Mouse (Mus musculus) kidney, adult 2 months (tissue): ENCODE results near the gene Tmbim1. TPM values are rescaled to one million over a fixed set of nuclear protein-coding genes. Genes with fewer than 3 reads are reported as not detected.
"Not testable (repeated sequence)": the region's sequence is repeated elsewhere in the genome, so short reads cannot be mapped to it uniquely, and the experiment has no call there.

Experiments used
- DNase-seq: peaks from one replicate; pipeline ENCODE4 v3.0.0; 2021
- H3K27ac ChIP-seq: fragments of 200-500 bp; 2 replicates; pipeline ENCODE4 v1.5.1; 2012; ENCODE audit warnings: low read depth, low read length, control low read depth, inconsistent platforms; ENCODE audit not compliant: insufficient read depth
- H3K27me3 ChIP-seq: fragments of 200-500 bp; replicated peaks from 2 replicates; pipeline ENCODE4 v1.6.1; 2012; ENCODE audit warnings: mild to moderate bottlenecking, moderate library complexity, low read length, inconsistent platforms; ENCODE audit not compliant: control insufficient read depth, insufficient read depth
- H3K36me3 ChIP-seq: fragments of 200-500 bp; 2 replicates; pipeline ENCODE4 v1.6.1; 2012; ENCODE audit warnings: mild to moderate bottlenecking, moderate library complexity, low read length, inconsistent platforms; ENCODE audit not compliant: control insufficient read depth, insufficient read depth
- H3K4me1 ChIP-seq: fragments of 200-500 bp; 2 replicates; pipeline ENCODE4 v1.6.1; 2011; ENCODE audit warnings: low read length; ENCODE audit not compliant: control insufficient read depth, insufficient read depth
- H3K4me3 ChIP-seq: fragments of 200-500 bp; 2 replicates; pipeline ENCODE4 v1.5.1; 2011; ENCODE audit warnings: mild to moderate bottlenecking, low read depth, low read length, control low read depth; ENCODE audit not compliant: insufficient read depth
- CTCF ChIP-seq: fragments of 200-500 bp; conservative IDR thresholded peaks from 2 replicates; pipeline ENCODE4 v1.5.1; 2011; ENCODE audit warnings: low read depth, mild to moderate bottlenecking, control low read depth, low read length, moderate library complexity, mixed read lengths; ENCODE audit not compliant: insufficient read depth, insufficient read length
- POLR2A ChIP-seq: fragments of 200-500 bp; IDR thresholded peaks from one replicate; pipeline ENCODE4 v1.6.1; 2011; ENCODE audit warnings: low read depth, low read length, control low read depth
- whole genome bisulfite sequencing: fragments of 180-500 bp; shearing (Covaris S2); methylation state at CpG from one replicate; pipeline ENCODE4 v1.1.7; 2018; 5-methylcytosine and 5-hydroxymethylcytosine counted together
- polyA plus RNA-seq: library from polyadenylated mRNA; depleted of rRNA; stranded (reverse); fragments of >200 nt; gene quantifications from 2 replicates; pipeline ENCODE4 v1.2.3, GENCODE M21; 2012

The Tmbim1 gene
- polyA plus RNA-seq, 1 experiment: 74.1 TPM

DNA sequence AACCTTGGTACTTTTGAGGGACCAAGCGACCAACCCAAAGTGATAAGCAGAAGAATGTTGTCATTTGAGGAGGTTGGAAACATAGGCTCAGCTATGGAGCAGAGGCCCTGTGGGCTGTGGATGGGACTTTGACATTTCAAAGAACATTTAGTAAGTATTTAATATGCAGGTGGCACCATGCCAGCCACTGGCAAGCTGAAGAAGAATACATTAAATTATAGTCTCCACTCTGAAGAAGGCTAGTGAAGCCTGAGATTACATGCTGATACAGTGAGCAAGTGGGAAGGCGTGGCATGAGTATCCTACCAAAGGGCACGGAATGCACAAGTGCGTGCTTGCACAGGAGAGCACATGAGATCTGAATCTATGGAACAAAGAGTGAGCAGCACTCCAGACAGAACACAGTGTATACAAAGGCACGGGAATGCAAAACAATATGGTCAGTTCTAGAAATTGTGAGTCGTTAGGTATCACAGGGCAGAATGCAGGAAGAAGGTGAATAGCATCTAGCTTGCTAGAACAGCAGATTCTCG is 24.5 kb upstream of the Tmbim1 start:
- no peaks in the 10 kb centered on the region for H3K27me3 ChIP-seq

GRCm38 (mm10) chr1:74326916-74327315 is 21.5 kb upstream of the Tmbim1 start:
- not testable (repeated sequence) for H3K27ac ChIP-seq, DNase-seq
- 94% methylated on average over 2 of the region's 2 CpGs for WGBS

More for the DNA sequence above, 24.5 kb upstream of the Tmbim1 start:
- Histone ChIP-seq H3K4me3 (no peak overlapping the region), H3K36me3 (no peaks in the 10 kb centered on the region), H3K27ac (no peak overlapping the region), H3K4me1 (peaks cover 18% of the 10 kb centered on the region)
- WGBS: 57% methylated on average over 7 of the region's 7 CpGs
- peak; percentile 59 for DNase-seq
- TF ChIP-seq POLR2A (no peak), CTCF (no peak)

GRCm38 (mm10) chr1:74321396-74321795 is 16.0 kb upstream of the Tmbim1 start:
- H3K4me3 ChIP-seq: no peak overlapping the region
- H3K4me1 ChIP-seq: no peaks in the 10 kb centered on the region
- WGBS: 81% methylated on average over 3 of the region's 3 CpGs
- no peaks in the 10 kb centered on the region for H3K36me3 ChIP-seq
- no peaks in the 10 kb centered on the region for H3K27me3 ChIP-seq
- no peak for DNase-seq
- TF ChIP-seq CTCF (no peak), POLR2A (no peak)
- no peak overlapping the region for H3K27ac ChIP-seq

More at GRCm38 (mm10) chr1:74326916-74327315, 21.5 kb upstream of the Tmbim1 start:
- H3K4me1 ChIP-seq: peaks cover 14% of the 10 kb centered on the region
- H3K27me3 ChIP-seq, H3K4me3 ChIP-seq, H3K36me3 ChIP-seq: not testable (repeated sequence)
- TF ChIP-seq CTCF: 0 out of 2 replicates have a peak, but pooled peaks have one; percentile 8

- Histone ChIP-seq H3K4me3 (no peak overlapping the region), H3K27me3 (no peaks in the 10 kb centered on the region), H3K4me1 (no peaks in the 10 kb centered on the region), H3K36me3 (no peaks in the 10 kb centered on the region), H3K27ac (no peak overlapping the region)
- DNase-seq: peak; percentile 55
- WGBS: 70% methylated on average over 3 of the region's 3 CpGs
- no peak for TF ChIP-seq POLR2A
- TF ChIP-seq CTCF: no peak
Observed at GRCm38 (mm10) chr1:74318711-74319110, 13.3 kb upstream of the Tmbim1 start.

GRCm38 (mm10) chr1:74316114-74316827 is 10.8 kb upstream of the Tmbim1 start:
- H3K27me3 ChIP-seq: no peaks in the 10 kb centered on the region
- H3K4me3 ChIP-seq: no peak overlapping the region
- no peaks in the 10 kb centered on the region for H3K4me1 ChIP-seq
- no peak overlapping the region for H3K27ac ChIP-seq
- TF ChIP-seq POLR2A: no peak
- no peak for TF ChIP-seq CTCF
- H3K36me3 ChIP-seq: no peaks in the 10 kb centered on the region
- DNase-seq: no peak
- 77% methylated on average over 4 of the region's 4 CpGs for WGBS

DNA sequence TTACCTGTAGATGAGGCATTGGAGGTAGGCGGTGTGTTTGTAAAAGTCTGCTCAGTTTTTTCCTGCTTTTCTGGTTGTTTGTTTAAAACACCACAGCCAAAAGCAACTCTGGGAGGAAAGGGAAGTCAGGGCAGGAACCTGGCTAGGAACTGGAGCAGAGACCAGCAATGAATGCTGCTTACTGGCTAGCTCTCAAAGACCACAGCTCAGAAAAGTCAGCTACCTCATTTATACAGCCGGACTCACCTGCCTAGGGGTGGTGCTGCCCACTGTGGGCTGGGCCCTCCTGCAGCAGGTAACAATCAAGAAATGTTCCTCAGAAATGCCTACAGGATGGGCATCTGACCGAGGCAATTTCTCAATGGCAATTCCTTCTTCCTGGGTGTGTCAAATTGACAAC is 9.4 kb upstream of the Tmbim1 start:
- TF ChIP-seq POLR2A (no peak), CTCF (no peak)
- Histone ChIP-seq H3K36me3 (no peaks in the 10 kb centered on the region), H3K4me3 (no peak overlapping the region), H3K4me1 (no peaks in the 10 kb centered on the region), H3K27me3 (no peaks in the 10 kb centered on the region), H3K27ac (no peak overlapping the region)
- WGBS: 73% methylated on average over 3 of the region's 3 CpGs
- no peak for DNase-seq

GRCm38 (mm10) chr1:74313049-74313692 is 7.7 kb upstream of the Tmbim1 start:
- peak; percentile 90 for DNase-seq

More at GRCm38 (mm10) chr1:74313049-74313692, 7.7 kb upstream of the Tmbim1 start:
- TF ChIP-seq POLR2A: no peak
- TF ChIP-seq CTCF: peak; percentile 80
- WGBS: under 1% methylated on average over 3 of the region's 3 CpGs
- H3K4me1 ChIP-seq: no peaks in the 10 kb centered on the region
- no peak overlapping the region for H3K27ac ChIP-seq
- H3K4me3 ChIP-seq: no peak overlapping the region
- no peaks in the 10 kb centered on the region for H3K27me3 ChIP-seq
- H3K36me3 ChIP-seq: no peaks in the 10 kb centered on the region
